Mouse (Mus musculus): ENCODE results near the gene Dusp14. TPM values are rescaled to one million over a fixed set of nuclear protein-coding genes. Genes with fewer than 3 reads are reported as not detected.

Dusp14 gene
- polyA plus RNA-seq (2012; rRNA removed), result 11.0 and 11.8 TPM in 2 replicates

GRCm38 (mm10) chr11:84069034-84069370 lies at the start of gene Dusp14:
Gene Dusp14, minus strand, starts transcription at chr11:84069261.
- DNase-seq (ENCODE audit: low read depth), result no peak

GRCm38 (mm10) chr11:84117431-84117830 lies 48.4 kb upstream of the Dusp14 start:
- no peak for DNase-seq (ENCODE audit: low read depth)

GRCm38 (mm10) chr11:84116221-84116620 lies 47.2 kb upstream of the Dusp14 start:
- DNase-seq (ENCODE audit: low read depth), result no peak

GRCm38 (mm10) chr11:84115646-84116045 lies 46.6 kb upstream of the Dusp14 start:
- DNase-seq (ENCODE audit: low read depth), result no peak

GRCm38 (mm10) chr11:84113623-84114022 lies 44.6 kb upstream of the Dusp14 start:
- no peak for DNase-seq (ENCODE audit: low read depth)

- DNase-seq (ENCODE audit: low read depth), result no peak
Measured at GRCm38 (mm10) chr11:84107137-84107536, 38.1 kb upstream of the Dusp14 start.

- no peak for DNase-seq (ENCODE audit: low read depth)
Measured at GRCm38 (mm10) chr11:84104036-84104435, 35.0 kb upstream of the Dusp14 start.

GRCm38 (mm10) chr11:84101182-84101581 lies 32.1 kb upstream of the Dusp14 start:
- DNase-seq (ENCODE audit: low read depth), result no peak

- no peak for DNase-seq (ENCODE audit: low read depth)
Measured at GRCm38 (mm10) chr11:84097251-84097998, 28.4 kb upstream of the Dusp14 start.

- no peak for DNase-seq (ENCODE audit: low read depth)
Measured at GRCm38 (mm10) chr11:84095084-84095483, 26.0 kb upstream of the Dusp14 start.

- no peak for DNase-seq (ENCODE audit: low read depth)
Measured at GRCm38 (mm10) chr11:84090572-84090971, 21.5 kb upstream of the Dusp14 start.

GRCm38 (mm10) chr11:84081901-84082300 lies 12.8 kb upstream of the Dusp14 start:
- no peak for DNase-seq (ENCODE audit: low read depth)

- no peak for DNase-seq (ENCODE audit: low read depth)
Measured at GRCm38 (mm10) chr11:84080327-84080726, 11.3 kb upstream of the Dusp14 start.

GRCm38 (mm10) chr11:84079887-84080286 lies 10.8 kb upstream of the Dusp14 start:
- no peak for DNase-seq (ENCODE audit: low read depth)

- no peak for DNase-seq (ENCODE audit: low read depth)
Measured at GRCm38 (mm10) chr11:84079361-84079760, 10.3 kb upstream of the Dusp14 start.

- DNase-seq (ENCODE audit: low read depth), result no peak
Measured at GRCm38 (mm10) chr11:84078601-84079000, 9.5 kb upstream of the Dusp14 start.

- DNase-seq (ENCODE audit: low read depth), result no peak
Measured at GRCm38 (mm10) chr11:84077008-84077407, 7.9 kb upstream of the Dusp14 start.

- DNase-seq (ENCODE audit: low read depth), result no peak
Measured at GRCm38 (mm10) chr11:84073816-84074764, 5.0 kb upstream of the Dusp14 start.

- no peak for DNase-seq (ENCODE audit: low read depth)
Measured at GRCm38 (mm10) chr11:84072904-84073651, 4.0 kb upstream of the Dusp14 start.

- DNase-seq (ENCODE audit: low read depth), result no peak
Measured at GRCm38 (mm10) chr11:84068191-84069033, 649 bp downstream of the Dusp14 start.

GRCm38 (mm10) chr11:84067720-84068190 lies 1.3 kb downstream of the Dusp14 start:
- no peak for DNase-seq (ENCODE audit: low read depth)

Measured in gonadal fat pad, adult 2 months (tissue).